Mouse (Mus musculus): Measurements from ENCODE around the gene Arhgap19. TPM values are rescaled to one million over a fixed set of nuclear protein-coding genes. Genes with fewer than 3 reads are reported as not detected.

Arhgap19 gene
- polyA plus RNA-seq, 1 experiment from 2014 or later = 20.8 TPM

DNA sequence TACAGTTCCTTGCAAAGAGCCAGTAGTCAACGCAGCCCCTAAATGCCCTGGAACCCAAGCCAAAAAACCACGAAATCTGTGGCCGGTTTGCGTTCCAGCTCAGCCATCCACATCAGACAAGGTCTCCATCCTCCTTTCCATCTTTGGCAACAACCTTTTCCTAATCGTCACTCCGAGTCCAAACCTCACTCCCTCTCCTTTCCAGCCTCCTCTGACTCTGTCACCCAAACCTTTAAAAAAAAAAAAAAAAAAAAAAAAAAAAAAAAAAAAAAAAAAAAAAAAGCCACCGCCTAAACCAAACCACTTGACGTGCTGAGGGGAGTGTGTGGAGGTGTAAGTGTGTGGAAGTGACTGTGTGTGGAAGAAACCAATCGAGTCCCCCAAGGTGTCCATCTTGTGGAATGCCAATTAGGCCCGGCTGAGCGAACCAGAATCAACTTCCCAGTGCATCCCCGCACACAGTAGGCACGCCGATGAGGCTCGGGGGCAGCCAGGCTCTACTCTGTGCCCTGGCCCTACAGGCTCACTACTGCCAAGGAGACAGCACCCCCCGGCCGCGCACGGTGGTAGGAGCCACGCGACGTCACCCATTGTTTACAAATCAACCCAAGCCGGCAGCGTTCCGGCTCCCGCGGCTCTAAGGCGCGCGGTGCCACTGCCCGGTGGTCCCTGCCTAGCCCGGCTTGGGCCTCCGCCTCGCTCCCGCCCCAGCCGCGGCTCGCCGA, 27.7 kb upstream of the Arhgap19 start, which contains the start of gene Frat1:
Gene Frat1, plus strand, starts transcription at position 590 of the 725 bp plus-strand sequence.
- ATAC-seq (replicated peaks; ENCODE audit: insufficient number of reproducible peaks, low FRiP score, low TSS enrichment) = peak; percentile 90
- peak within 1 kb of the TSS; percentile 88 for H3K27ac ChIP-seq (ENCODE audit: low read depth, low read length)
- H3K4me2 ChIP-seq = peak within 1 kb of the TSS; percentile 100
- 0 out of 2 replicates have a peak, but pooled peaks cover 5% of the 10 kb centered on the region for H3K27me3 ChIP-seq (ENCODE audit: control insufficient read depth, insufficient read depth, low read length)
- H3K36me3 ChIP-seq (ENCODE audit: control insufficient read depth, insufficient read depth, low read length) = no peaks in the 10 kb centered on the region
- peaks cover 10% of the 10 kb centered on the region for H3K4me1 ChIP-seq (ENCODE audit: control insufficient read depth, insufficient read depth, low read length)
- no peaks in the 10 kb centered on the region for H3K9me3 ChIP-seq (replicated peaks; ENCODE audit: control insufficient read depth, low read length)
- peak within 1 kb of the TSS; percentile 77 for H3K4me3 ChIP-seq (ENCODE audit: low read depth, low read length)
- H3K9ac ChIP-seq (ENCODE audit: low read depth, low read length) = peak within 1 kb of the TSS; percentile 83
- under 1% methylated on average over 34 of the region's 39 CpGs for WGBS (ENCODE audit: insufficient replicate concordance)

DNA sequence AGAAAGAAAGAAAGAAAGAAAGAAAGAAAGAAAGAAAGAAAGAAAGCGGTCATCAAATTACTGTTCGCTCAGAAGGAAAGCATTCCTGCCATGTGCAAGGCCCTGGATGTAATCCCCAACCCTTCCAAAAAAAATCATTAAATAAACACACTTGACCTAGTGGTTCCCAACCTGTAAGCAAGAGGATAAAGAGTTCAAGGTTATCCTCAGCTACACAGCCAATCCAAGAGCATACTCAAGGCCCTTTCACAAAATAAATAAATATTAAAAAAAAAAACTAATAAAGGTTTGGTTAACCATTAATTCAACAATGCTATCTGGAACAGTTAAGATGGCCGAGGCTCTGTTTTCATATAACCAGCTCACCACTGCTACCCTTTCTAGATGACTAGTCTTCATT, 27.1 kb upstream of the Arhgap19 start:
- Histone ChIP-seq H3K9ac (ENCODE audit: low read depth, low read length) (0 out of 2 replicates have a peak overlapping the region, but pooled peaks have one; percentile 83), H3K27ac (ENCODE audit: low read depth, low read length) (no peak overlapping the region)
- WGBS (ENCODE audit: insufficient replicate concordance) = 67% methylated on average over 3 of the region's 3 CpGs

GRCm38 (mm10) chr19:41826529-41826928, 24.7 kb upstream of the Arhgap19 start:
- H3K27me3 ChIP-seq (ENCODE audit: control insufficient read depth, insufficient read depth, low read length) = 0 out of 2 replicates have a peak, but pooled peaks cover 2% of the 10 kb centered on the region
- H3K4me2 ChIP-seq = no peak overlapping the region
- WGBS (ENCODE audit: insufficient replicate concordance) = 78% methylated on average over 3 of the region's 3 CpGs
- H3K9ac ChIP-seq (ENCODE audit: low read depth, low read length) = no peak overlapping the region
- H3K27ac ChIP-seq (ENCODE audit: low read depth, low read length) = no peak overlapping the region
- no peak for ATAC-seq (replicated peaks; ENCODE audit: insufficient number of reproducible peaks, low FRiP score, low TSS enrichment)
- H3K4me3 ChIP-seq (ENCODE audit: low read depth, low read length) = no peak overlapping the region
- H3K36me3 ChIP-seq (ENCODE audit: control insufficient read depth, insufficient read depth, low read length) = no peaks in the 10 kb centered on the region
- no peaks in the 10 kb centered on the region for H3K9me3 ChIP-seq (replicated peaks; ENCODE audit: control insufficient read depth, low read length)
- peaks cover 8% of the 10 kb centered on the region for H3K4me1 ChIP-seq (ENCODE audit: control insufficient read depth, insufficient read depth, low read length)

More for the DNA sequence above, 27.1 kb upstream of the Arhgap19 start:
- peaks cover 10% of the 10 kb centered on the region for H3K4me1 ChIP-seq (ENCODE audit: control insufficient read depth, insufficient read depth, low read length)
- peak overlapping the region; percentile 100 for H3K4me2 ChIP-seq
- peak overlapping the region; percentile 77 for H3K4me3 ChIP-seq (ENCODE audit: low read depth, low read length)
- 0 out of 2 replicates have a peak, but pooled peaks cover 5% of the 10 kb centered on the region for H3K27me3 ChIP-seq (ENCODE audit: control insufficient read depth, insufficient read depth, low read length)
- H3K36me3 ChIP-seq (ENCODE audit: control insufficient read depth, insufficient read depth, low read length) = no peaks in the 10 kb centered on the region
- ATAC-seq (replicated peaks; ENCODE audit: insufficient number of reproducible peaks, low FRiP score, low TSS enrichment) = no peak
- H3K9me3 ChIP-seq (replicated peaks; ENCODE audit: control insufficient read depth, low read length) = no peaks in the 10 kb centered on the region

DNA sequence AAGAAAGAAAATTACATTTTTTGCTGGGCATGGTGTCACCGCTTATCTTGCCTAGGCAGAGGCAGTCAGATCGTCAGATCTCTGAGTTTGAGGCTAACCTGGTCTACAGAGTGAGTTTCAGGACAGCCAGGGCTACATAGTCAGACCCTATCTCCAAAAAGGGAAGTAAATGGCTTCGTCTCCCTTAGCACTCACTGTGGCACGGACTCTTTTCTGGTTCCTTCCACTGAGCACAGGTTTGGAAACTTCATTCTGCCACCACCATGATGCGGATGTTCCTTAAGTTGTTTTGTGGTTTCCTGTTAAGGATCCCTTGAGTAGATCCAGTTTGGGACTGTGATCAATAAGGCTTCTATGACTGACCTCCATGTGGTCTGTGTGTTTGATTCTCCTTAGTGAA, 23.1 kb upstream of the Arhgap19 start:
- no peak for ATAC-seq (replicated peaks; ENCODE audit: insufficient number of reproducible peaks, low FRiP score, low TSS enrichment)
- Histone ChIP-seq H3K4me2 (no peak overlapping the region), H3K27me3 (ENCODE audit: control insufficient read depth, insufficient read depth, low read length) (no peaks in the 10 kb centered on the region), H3K27ac (ENCODE audit: low read depth, low read length) (no peak overlapping the region), H3K9me3 (replicated peaks; ENCODE audit: control insufficient read depth, low read length) (no peaks in the 10 kb centered on the region), H3K4me3 (ENCODE audit: low read depth, low read length) (no peak overlapping the region), H3K4me1 (ENCODE audit: control insufficient read depth, insufficient read depth, low read length) (no peaks in the 10 kb centered on the region), H3K9ac (ENCODE audit: low read depth, low read length) (no peak overlapping the region), H3K36me3 (ENCODE audit: control insufficient read depth, insufficient read depth, low read length) (no peaks in the 10 kb centered on the region)
- 81% methylated on average over 5 of the region's 5 CpGs for WGBS (ENCODE audit: insufficient replicate concordance)

DNA sequence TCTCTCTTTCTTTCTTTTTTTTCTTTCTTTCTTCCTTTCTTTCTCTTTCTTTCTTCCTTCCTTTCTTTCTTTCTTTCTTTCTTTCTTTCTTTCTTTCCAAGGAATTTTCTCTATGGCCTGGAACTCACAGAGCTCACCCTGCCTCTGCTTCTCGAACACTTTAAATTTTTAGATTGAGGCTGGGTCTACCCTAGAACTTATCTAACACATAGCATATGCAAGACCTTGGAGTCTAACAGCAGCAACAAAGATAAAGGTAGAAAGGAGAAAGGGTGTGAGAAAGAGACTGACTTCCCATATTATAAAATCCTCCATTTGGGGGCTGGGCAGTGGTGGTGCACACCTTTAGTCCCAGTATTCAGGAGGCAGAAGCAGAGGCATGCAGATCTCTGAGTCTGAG, 20.7 kb upstream of the Arhgap19 start:
- 82% methylated on average over 1 of the region's 1 CpGs for WGBS (ENCODE audit: insufficient replicate concordance)

GRCm38 (mm10) chr19:41821436-41821835, 19.6 kb upstream of the Arhgap19 start:
- no peak for ATAC-seq (replicated peaks; ENCODE audit: insufficient number of reproducible peaks, low FRiP score, low TSS enrichment)
- Histone ChIP-seq H3K27ac (ENCODE audit: low read depth, low read length) (no peak overlapping the region), H3K36me3 (ENCODE audit: control insufficient read depth, insufficient read depth, low read length) (no peaks in the 10 kb centered on the region), H3K27me3 (ENCODE audit: control insufficient read depth, insufficient read depth, low read length) (no peaks in the 10 kb centered on the region), H3K9ac (ENCODE audit: low read depth, low read length) (no peak overlapping the region), H3K4me3 (ENCODE audit: low read depth, low read length) (no peak overlapping the region), H3K4me1 (ENCODE audit: control insufficient read depth, insufficient read depth, low read length) (peaks cover 5% of the 10 kb centered on the region; the same call in 1 of the 2 replicates), H3K9me3 (replicated peaks; ENCODE audit: control insufficient read depth, low read length) (no peaks in the 10 kb centered on the region), H3K4me2 (no peak overlapping the region)
- WGBS (ENCODE audit: insufficient replicate concordance) = 6% methylated on average over 5 of the region's 5 CpGs

More for the DNA sequence above, 20.7 kb upstream of the Arhgap19 start:
- no peaks in the 10 kb centered on the region for H3K27me3 ChIP-seq (ENCODE audit: control insufficient read depth, insufficient read depth, low read length)
- no peaks in the 10 kb centered on the region for H3K36me3 ChIP-seq (ENCODE audit: control insufficient read depth, insufficient read depth, low read length)
- no peak overlapping the region for H3K4me3 ChIP-seq (ENCODE audit: low read depth, low read length)
- no peak for ATAC-seq (replicated peaks; ENCODE audit: insufficient number of reproducible peaks, low FRiP score, low TSS enrichment)
- H3K27ac ChIP-seq (ENCODE audit: low read depth, low read length) = no peak overlapping the region
- no peaks in the 10 kb centered on the region for H3K9me3 ChIP-seq (replicated peaks; ENCODE audit: control insufficient read depth, low read length)
- no peak overlapping the region for H3K9ac ChIP-seq (ENCODE audit: low read depth, low read length)
- 0 out of 2 replicates have a peak, but pooled peaks cover 2% of the 10 kb centered on the region for H3K4me1 ChIP-seq (ENCODE audit: control insufficient read depth, insufficient read depth, low read length)
- no peak overlapping the region for H3K4me2 ChIP-seq

GRCm38 (mm10) chr19:41818749-41819148, 16.9 kb upstream of the Arhgap19 start:
- WGBS (ENCODE audit: insufficient replicate concordance) = 78% methylated on average over 4 of the region's 4 CpGs

DNA sequence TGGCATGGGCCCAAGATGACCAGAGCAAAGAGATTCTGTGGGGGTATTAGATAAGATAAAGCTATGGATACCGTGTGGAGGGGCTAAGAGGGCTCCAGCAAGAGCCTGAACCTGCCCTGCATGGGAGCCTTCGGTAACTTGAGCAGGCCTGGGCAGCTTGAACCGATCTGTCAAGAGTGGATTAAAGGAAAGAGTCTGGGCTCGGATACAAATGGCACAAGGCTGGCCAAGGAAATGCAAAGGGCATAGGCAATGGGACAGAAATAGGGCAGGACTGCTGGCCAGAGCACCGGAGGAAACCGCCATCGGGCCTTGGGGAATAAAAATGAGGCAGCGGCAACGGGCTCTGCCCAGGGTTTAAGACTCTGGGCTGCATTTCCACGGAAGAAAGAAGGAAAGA, 15.5 kb upstream of the Arhgap19 start:
- H3K4me3 ChIP-seq (ENCODE audit: low read depth, low read length) = no peak overlapping the region
- H3K36me3 ChIP-seq (ENCODE audit: control insufficient read depth, insufficient read depth, low read length) = no peaks in the 10 kb centered on the region
- WGBS (ENCODE audit: insufficient replicate concordance) = 36% methylated on average over 10 of the region's 10 CpGs
- no peak overlapping the region for H3K27ac ChIP-seq (ENCODE audit: low read depth, low read length)
- H3K4me1 ChIP-seq (ENCODE audit: control insufficient read depth, insufficient read depth, low read length) = peaks cover 5% of the 10 kb centered on the region; the same call in 1 of the 2 replicates
- no peaks in the 10 kb centered on the region for H3K27me3 ChIP-seq (ENCODE audit: control insufficient read depth, insufficient read depth, low read length)
- H3K9me3 ChIP-seq (replicated peaks; ENCODE audit: control insufficient read depth, low read length) = no peaks in the 10 kb centered on the region
- no peak overlapping the region for H3K4me2 ChIP-seq
- ATAC-seq (replicated peaks; ENCODE audit: insufficient number of reproducible peaks, low FRiP score, low TSS enrichment) = no peak
- no peak overlapping the region for H3K9ac ChIP-seq (ENCODE audit: low read depth, low read length)

More at GRCm38 (mm10) chr19:41818749-41819148, 16.9 kb upstream of the Arhgap19 start:
- no peaks in the 10 kb centered on the region for H3K36me3 ChIP-seq (ENCODE audit: control insufficient read depth, insufficient read depth, low read length)
- H3K27ac ChIP-seq (ENCODE audit: low read depth, low read length) = no peak overlapping the region
- H3K9me3 ChIP-seq (replicated peaks; ENCODE audit: control insufficient read depth, low read length) = no peaks in the 10 kb centered on the region
- H3K9ac ChIP-seq (ENCODE audit: low read depth, low read length) = no peak overlapping the region
- peaks cover 5% of the 10 kb centered on the region; the same call in 1 of the 2 replicates for H3K4me1 ChIP-seq (ENCODE audit: control insufficient read depth, insufficient read depth, low read length)
- no peak overlapping the region for H3K4me2 ChIP-seq
- no peaks in the 10 kb centered on the region for H3K27me3 ChIP-seq (ENCODE audit: control insufficient read depth, insufficient read depth, low read length)
- no peak for ATAC-seq (replicated peaks; ENCODE audit: insufficient number of reproducible peaks, low FRiP score, low TSS enrichment)
- H3K4me3 ChIP-seq (ENCODE audit: low read depth, low read length) = no peak overlapping the region

Data from heart, embryonic 11.5 days (tissue).